Mouse (Mus musculus) liver, embryonic 14.5 days (tissue): ENCODE results near the gene Gas7.

Source experiments
- CTCF ChIP-seq: IDR thresholded peaks from 2 replicates; pipeline ENCODE4 v1.5.1; 2016; ENCODE audit warnings: antibody characterized with exemption, low read depth, control low read depth
- EP300 ChIP-seq: IDR thresholded peaks from 2 replicates; pipeline ENCODE4 v1.6.1; 2016; ENCODE audit warnings: antibody characterized with exemption, low read depth

- TF ChIP-seq CTCF, result no peak
- no peak for TF ChIP-seq EP300
Observed at GRCm38 (mm10) chr11:67538557-67538956, 83.3 kb downstream of the Gas7 start.
